Mouse (Mus musculus) embryonic facial prominence, embryonic 11.5 days (tissue): Measurements from ENCODE around the gene Spdef. TPM values are rescaled to one million over a fixed set of nuclear protein-coding genes. Genes with fewer than 3 reads are reported as not detected.

ENCODE experiments used
- ATAC-seq: fragments of 200-750 bp; cut with Nextera tagmentation; replicated peaks from 2 replicates; pipeline ENCODE4 v1.8.0; 2017; ENCODE audit warnings: low read depth; ENCODE audit not compliant: insufficient number of reproducible peaks, low FRiP score, low TSS enrichment
- DNase-seq: peaks from one replicate; pipeline ENCODE4 v3.0.0-alpha.2; 2015; ENCODE audit warnings: low spot score
- H3K27ac ChIP-seq: fragments of 300-500 bp; sonication (generic); replicated peaks from 2 replicates; pipeline ENCODE4 v1.5.1; 2014; ENCODE audit warnings: mild to moderate bottlenecking, low read depth, low read length, control low read depth
- H3K27me3 ChIP-seq: fragments of 300-500 bp; sonication (generic); 2 replicates; pipeline ENCODE4 v1.6.1; 2014; ENCODE audit warnings: mild to moderate bottlenecking, low read length, moderate library complexity, mixed read lengths; ENCODE audit not compliant: control insufficient read depth, insufficient read depth
- H3K36me3 ChIP-seq: fragments of 300-500 bp; sonication (generic); replicated peaks from 2 replicates; pipeline ENCODE4 v1.6.1; 2014; ENCODE audit warnings: low read depth, mild to moderate bottlenecking, low read length, moderate library complexity, mixed read lengths; ENCODE audit not compliant: control insufficient read depth, insufficient read depth
- H3K4me1 ChIP-seq: fragments of 300-500 bp; sonication (generic); 2 replicates; pipeline ENCODE4 v1.6.1; 2014; ENCODE audit warnings: low read length, mixed read lengths; ENCODE audit not compliant: control insufficient read depth, insufficient read depth
- H3K4me2 ChIP-seq: fragments of 300-500 bp; sonication (generic); 2 replicates; pipeline ENCODE4 v1.6.1; 2014; ENCODE audit warnings: low read depth, mild to moderate bottlenecking, control low read depth, low read length, moderate library complexity
- H3K4me3 ChIP-seq: fragments of 300-500 bp; sonication (generic); 2 replicates; pipeline ENCODE4 v1.5.1; 2014; ENCODE audit warnings: low read depth, low read length, control low read depth
- H3K9ac ChIP-seq: fragments of 300-500 bp; sonication (generic); replicated peaks from 2 replicates; pipeline ENCODE4 v1.6.1; 2014; ENCODE audit warnings: mild to moderate bottlenecking, control low read depth, low read length
- H3K9me3 ChIP-seq: fragments of 300-500 bp; sonication (generic); replicated peaks from 2 replicates; pipeline ENCODE4 v1.6.1; 2016; ENCODE audit warnings: mild to moderate bottlenecking, low read length, inconsistent platforms, mixed read lengths; ENCODE audit not compliant: control insufficient read depth
- WGBS: fragments of 180-500 bp; shearing (Covaris S2); extraction: QIAGEN DNeasy Blood & Tissue Kit; methylation state at CpG from one replicate; pipeline ENCODE4 v1.1.7; 2014; 5-methylcytosine and 5-hydroxymethylcytosine counted together
- polyA plus RNA-seq: library from polyadenylated mRNA; unstranded; fragments of >200 nt; fragmentation: Nextera tagmentation; extraction: Ambion mirVana; gene quantifications from 2 replicates; pipeline ENCODE4 v1.2.1, GENCODE M21; 2014

Gene Spdef
- polyA plus RNA-seq = 0.18 TPM in 1 of 2 replicates, not detected in the other

DNA sequence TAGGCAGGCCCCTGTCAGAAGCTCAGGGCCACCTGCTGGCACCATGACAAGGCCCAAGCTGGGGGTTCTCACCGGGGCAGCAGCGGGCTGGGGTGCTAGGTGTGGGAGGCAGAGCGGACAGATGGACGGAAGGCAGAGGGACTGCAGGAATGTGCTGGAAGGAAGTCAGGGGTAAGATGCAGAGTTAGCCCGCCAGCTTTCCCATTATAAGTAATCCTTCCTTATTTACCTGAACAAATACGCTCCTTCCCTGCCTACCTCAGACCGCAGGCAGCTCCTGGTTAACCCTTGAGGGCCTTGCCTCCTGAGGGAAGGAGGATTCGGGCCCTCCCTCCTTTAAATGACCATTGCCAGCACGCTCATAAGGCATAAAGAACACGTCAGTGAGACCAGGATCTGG lies at the start of gene Spdef:
Gene Spdef, minus strand, starts transcription at position 186 of the 400 bp plus-strand sequence.
- DNase-seq (no peak), ATAC-seq (no peak)
- Histone ChIP-seq H3K4me1 (peaks cover 7% of the 10 kb centered on the region), H3K9ac (no peak within 1 kb of the TSS), H3K36me3 (no peaks in the 10 kb centered on the region), H3K9me3 (no peaks in the 10 kb centered on the region), H3K27me3 (no peaks in the 10 kb centered on the region), H3K27ac (no peak within 1 kb of the TSS), H3K4me3 (no peak within 1 kb of the TSS), H3K4me2 (no peak within 1 kb of the TSS)
- WGBS = 71% methylated on average over 10 of the region's 10 CpGs

DNA sequence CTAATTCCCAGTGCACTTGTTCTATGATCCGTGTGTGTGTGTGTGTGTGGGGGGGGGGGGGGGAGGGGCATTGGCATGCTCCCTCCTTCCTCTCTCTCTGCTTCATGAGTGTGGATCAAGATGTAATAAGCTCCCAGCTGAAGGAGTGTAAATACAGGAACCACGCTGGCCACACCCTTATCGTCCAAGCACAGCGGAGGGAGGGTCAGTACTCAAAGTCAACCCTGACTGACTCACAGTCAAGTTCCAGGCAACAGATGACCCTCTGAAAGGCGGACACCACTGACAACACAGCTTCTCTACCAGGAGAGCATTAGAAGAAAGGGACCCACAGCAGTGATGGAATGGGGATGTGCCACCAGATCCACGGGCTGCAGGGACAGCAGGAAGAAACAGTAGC lies 49.1 kb upstream of the Spdef start:
- ATAC-seq = no peak
- Histone ChIP-seq H3K27me3 (no peaks in the 10 kb centered on the region), H3K27ac (no peak overlapping the region), H3K4me2 (no peak overlapping the region), H3K36me3 (no peaks in the 10 kb centered on the region), H3K9ac (no peak overlapping the region), H3K4me1 (no peaks in the 10 kb centered on the region), H3K4me3 (no peak overlapping the region), H3K9me3 (no peaks in the 10 kb centered on the region)
- no peak for DNase-seq
- WGBS = 81% methylated on average over 6 of the region's 6 CpGs

DNA sequence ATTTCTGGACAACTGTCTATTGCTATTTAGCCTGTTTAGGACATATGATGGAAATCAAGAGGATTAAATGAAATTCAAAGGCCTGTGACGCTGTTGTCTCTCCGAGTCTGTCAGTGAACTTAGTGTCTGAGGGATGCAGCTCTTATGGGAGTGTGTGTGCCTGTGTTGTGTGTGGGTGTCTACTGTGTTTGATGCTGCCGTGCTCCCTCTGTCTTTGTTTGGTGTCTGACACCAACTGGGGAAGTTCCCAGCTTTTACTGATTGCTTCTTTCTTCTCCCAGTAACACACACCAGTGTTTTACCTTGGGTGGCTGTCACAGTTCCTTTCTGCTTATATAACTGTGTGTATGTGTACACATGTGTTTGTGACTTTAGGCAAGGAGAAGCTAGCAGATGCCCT lies 45.4 kb upstream of the Spdef start:
- Histone ChIP-seq H3K4me2 (no peak overlapping the region), H3K4me1 (no peaks in the 10 kb centered on the region), H3K27me3 (no peaks in the 10 kb centered on the region), H3K4me3 (no peak overlapping the region), H3K9me3 (no peaks in the 10 kb centered on the region), H3K9ac (no peak overlapping the region), H3K27ac (no peak overlapping the region), H3K36me3 (no peaks in the 10 kb centered on the region)
- ATAC-seq = no peak
- no peak for DNase-seq
- 89% methylated on average over 3 of the region's 3 CpGs for WGBS

DNA sequence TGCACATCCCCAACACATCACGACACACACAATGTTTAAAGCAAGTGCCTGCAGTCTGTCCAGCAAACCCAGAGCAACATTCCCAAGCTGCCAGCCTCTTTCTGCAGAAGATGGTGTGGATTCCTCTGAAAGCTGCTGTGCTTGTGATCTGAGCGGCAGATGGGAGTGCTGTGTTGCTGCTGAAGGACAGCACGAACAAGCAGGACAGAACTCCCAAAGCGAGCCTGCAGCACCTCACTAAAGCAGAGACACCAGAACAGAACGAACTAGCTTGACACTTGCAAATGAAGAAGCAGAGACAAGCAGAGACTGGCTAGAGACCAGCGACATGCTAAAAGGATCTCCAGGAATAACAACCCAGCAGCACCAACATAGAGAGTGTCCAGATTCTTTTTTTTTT lies 42.9 kb upstream of the Spdef start:
- Histone ChIP-seq H3K4me2 (no peak overlapping the region), H3K27me3 (no peaks in the 10 kb centered on the region), H3K9ac (no peak overlapping the region), H3K36me3 (no peaks in the 10 kb centered on the region; the same call in 1 of the 2 replicates), H3K9me3 (no peaks in the 10 kb centered on the region), H3K4me3 (no peak overlapping the region), H3K27ac (no peak overlapping the region), H3K4me1 (no peaks in the 10 kb centered on the region)
- 87% methylated on average over 6 of the region's 6 CpGs for WGBS
- DNase-seq (no peak), ATAC-seq (no peak)

DNA sequence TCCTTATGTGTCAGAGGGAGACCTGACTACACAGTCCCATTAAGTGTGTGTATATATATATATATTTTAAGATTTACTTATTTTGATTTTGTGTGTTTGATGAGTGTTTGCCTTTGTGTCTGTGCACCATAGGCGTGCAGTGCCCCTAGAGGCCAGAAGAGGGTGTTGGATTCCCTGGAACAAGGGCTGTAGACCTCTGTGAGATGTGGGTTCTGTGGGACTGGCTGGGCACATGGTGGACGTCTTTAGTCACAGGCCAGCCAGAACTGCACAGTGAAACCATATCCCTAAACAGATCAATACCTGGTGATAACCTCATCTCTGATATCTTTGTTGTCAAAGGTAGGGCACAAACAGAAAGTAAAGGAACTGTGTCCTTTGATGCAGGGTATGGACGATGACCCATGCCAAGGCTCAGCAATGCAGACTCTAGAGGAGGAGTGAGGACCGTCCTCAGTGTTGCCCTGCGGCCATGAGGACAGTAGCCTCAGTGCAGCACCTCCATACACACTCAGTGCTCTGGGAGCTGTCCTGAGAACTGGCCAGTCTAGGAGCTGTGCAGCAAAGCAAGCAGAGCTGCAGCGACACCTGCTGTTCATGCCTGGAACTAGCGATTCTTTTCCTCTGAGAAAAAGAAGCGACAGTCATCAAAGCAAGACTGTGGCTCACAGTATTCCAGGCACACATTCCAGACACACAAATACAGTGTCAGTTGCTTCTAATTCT lies 40.2 kb upstream of the Spdef start:
- Histone ChIP-seq H3K4me1 (no peaks in the 10 kb centered on the region), H3K4me3 (no peak overlapping the region), H3K36me3 (peaks cover 12% of the 10 kb centered on the region)

DNA sequence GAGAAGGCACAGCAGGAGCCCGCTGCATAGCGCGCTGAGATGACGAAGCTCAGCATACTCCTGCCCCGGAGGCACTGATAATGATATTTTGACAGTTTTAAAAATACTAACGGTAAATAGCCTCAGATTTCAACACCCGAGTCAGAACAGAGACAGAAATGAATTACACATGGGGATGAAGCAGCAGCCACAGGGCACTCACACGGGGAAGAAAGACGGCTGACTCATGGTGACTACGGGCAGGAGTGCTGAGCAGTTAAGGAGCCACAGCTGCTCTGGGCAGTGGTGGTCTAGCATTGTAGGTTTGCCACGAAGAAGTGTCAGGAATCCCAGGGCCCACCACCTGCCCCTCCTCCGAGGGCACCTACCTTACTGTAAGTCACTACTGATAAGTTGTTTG lies 38.8 kb upstream of the Spdef start:
- ATAC-seq = no peak

More for the DNA sequence above, 40.2 kb upstream of the Spdef start:
- Histone ChIP-seq H3K9me3 (peaks cover 3% of the 10 kb centered on the region; the same call in 1 of the 2 replicates), H3K9ac (no peak overlapping the region), H3K4me2 (no peak overlapping the region), H3K27ac (no peak overlapping the region), H3K27me3 (no peaks in the 10 kb centered on the region)
- 63% methylated on average over 8 of the region's 8 CpGs for WGBS
- peak; percentile 81 for DNase-seq
- ATAC-seq = peak; percentile 77; the same call in 1 of the 2 replicates

DNA sequence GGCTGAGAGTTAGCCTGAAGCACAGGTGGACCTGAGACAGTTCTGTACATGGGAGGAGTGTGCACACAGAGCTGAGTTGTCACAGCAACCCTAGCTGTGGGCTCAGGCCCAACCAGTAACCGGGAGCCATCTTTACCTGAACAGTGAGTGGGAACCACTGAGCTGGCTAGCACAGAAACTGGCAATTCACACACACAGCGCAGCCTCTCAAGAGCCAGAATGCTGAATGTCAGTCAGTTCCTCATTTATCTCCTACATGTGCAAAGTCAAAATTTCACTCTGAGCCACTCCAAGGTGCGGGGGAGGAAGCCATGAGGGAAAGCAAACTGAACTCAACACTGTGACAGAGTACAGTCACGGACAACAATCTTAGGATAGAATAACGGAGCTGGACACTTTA lies 38.4 kb upstream of the Spdef start:
- Histone ChIP-seq H3K4me2 (no peak overlapping the region), H3K36me3 (peaks cover 12% of the 10 kb centered on the region)

More for the DNA sequence above, 38.8 kb upstream of the Spdef start:
- H3K27ac ChIP-seq = no peak overlapping the region
- H3K9me3 ChIP-seq = peaks cover 3% of the 10 kb centered on the region; the same call in 1 of the 2 replicates
- no peak overlapping the region for H3K4me2 ChIP-seq
- no peak for DNase-seq
- no peaks in the 10 kb centered on the region for H3K4me1 ChIP-seq
- peaks cover 12% of the 10 kb centered on the region for H3K36me3 ChIP-seq
- H3K4me3 ChIP-seq = no peak overlapping the region
- no peak overlapping the region for H3K9ac ChIP-seq
- no peaks in the 10 kb centered on the region for H3K27me3 ChIP-seq
- WGBS = 83% methylated on average over 12 of the region's 12 CpGs

DNA sequence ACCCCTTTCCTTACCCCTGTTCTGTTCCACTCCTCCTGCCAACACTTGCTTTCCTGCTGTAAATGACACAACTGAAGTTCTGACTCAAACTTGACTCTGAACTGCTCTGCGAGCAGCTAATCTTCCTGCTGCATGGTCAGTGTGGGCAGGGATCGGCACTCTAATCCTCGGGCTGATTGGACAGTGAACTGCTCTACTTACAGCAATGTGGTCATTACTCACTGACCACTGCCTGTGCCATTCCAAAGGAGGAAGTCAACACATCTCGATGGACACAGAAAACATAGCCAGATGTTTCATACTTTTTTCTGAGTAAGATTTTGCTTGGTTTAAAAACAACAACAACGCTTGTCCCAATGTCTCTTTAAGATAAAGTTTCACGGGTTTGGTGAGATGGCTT lies 36.3 kb upstream of the Spdef start:
- H3K36me3 ChIP-seq = peaks cover 12% of the 10 kb centered on the region
- no peak for ATAC-seq
- WGBS = 97% methylated on average over 6 of the region's 6 CpGs
- H3K4me1 ChIP-seq = no peaks in the 10 kb centered on the region
- H3K4me3 ChIP-seq = no peak overlapping the region
- H3K9ac ChIP-seq = no peak overlapping the region
- H3K9me3 ChIP-seq = peaks cover 3% of the 10 kb centered on the region; the same call in 1 of the 2 replicates
- H3K27ac ChIP-seq = no peak overlapping the region
- no peak overlapping the region for H3K4me2 ChIP-seq
- H3K27me3 ChIP-seq = no peaks in the 10 kb centered on the region
- no peak for DNase-seq

More for the DNA sequence above, 38.4 kb upstream of the Spdef start:
- DNase-seq = no peak
- WGBS = 89% methylated on average over 5 of the region's 5 CpGs
- Histone ChIP-seq H3K4me1 (no peaks in the 10 kb centered on the region), H3K4me3 (no peak overlapping the region), H3K27ac (no peak overlapping the region), H3K27me3 (no peaks in the 10 kb centered on the region), H3K9me3 (peaks cover 3% of the 10 kb centered on the region; the same call in 1 of the 2 replicates), H3K9ac (no peak overlapping the region)
- ATAC-seq = no peak
